Mouse (Mus musculus) embryonic facial prominence, embryonic 15.5 days (tissue): Measurements from ENCODE around the gene Wdr27. TPM values are rescaled to one million over a fixed set of nuclear protein-coding genes. Genes with fewer than 3 reads are reported as not detected.
"Not testable (repeated sequence)": the region's sequence is repeated elsewhere in the genome, so short reads cannot be mapped to it uniquely, and the experiment has no call there.

ENCODE experiments used
- ATAC-seq: fragments of 200-750 bp; cut with Nextera tagmentation; 2 replicates; pipeline ENCODE4 v1.8.0; 2017; ENCODE audit warnings: low read depth, moderate TSS enrichment; ENCODE audit not compliant: insufficient number of reproducible peaks, low FRiP score, low TSS enrichment
- H3K27ac ChIP-seq: fragments of 300-500 bp; sonication (generic); replicated peaks from 2 replicates; pipeline ENCODE4 v1.5.1; 2015; ENCODE audit warnings: mild to moderate bottlenecking, inconsistent platforms
- H3K27me3 ChIP-seq: fragments of 300-500 bp; sonication (generic); 2 replicates; pipeline ENCODE4 v1.6.1; 2015; ENCODE audit warnings: inconsistent platforms
- H3K36me3 ChIP-seq: fragments of 300-500 bp; sonication (generic); 2 replicates; pipeline ENCODE4 v1.6.1; 2015; ENCODE audit warnings: mild to moderate bottlenecking, inconsistent platforms
- H3K4me1 ChIP-seq: fragments of 300-500 bp; sonication (generic); 2 replicates; pipeline ENCODE4 v1.6.1; 2015; ENCODE audit warnings: inconsistent platforms
- H3K4me2 ChIP-seq: fragments of 300-500 bp; sonication (generic); replicated peaks from 2 replicates; pipeline ENCODE4 v1.6.1; 2015; ENCODE audit warnings: mild to moderate bottlenecking, inconsistent platforms
- H3K4me3 ChIP-seq: fragments of 300-500 bp; sonication (generic); replicated peaks from 2 replicates; pipeline ENCODE4 v1.5.1; 2015; ENCODE audit warnings: mild to moderate bottlenecking, inconsistent platforms
- H3K9ac ChIP-seq: fragments of 300-500 bp; sonication (generic); 2 replicates; pipeline ENCODE4 v1.6.1; 2015; ENCODE audit warnings: inconsistent platforms
- H3K9me3 ChIP-seq: fragments of 300-500 bp; sonication (generic); replicated peaks from 2 replicates; pipeline ENCODE4 v1.6.1; 2016; ENCODE audit warnings: inconsistent platforms
- WGBS: fragments of 180-500 bp; shearing (Covaris S2); methylation state at CpG from one replicate; pipeline ENCODE4 v1.1.7; 2015; 5-methylcytosine and 5-hydroxymethylcytosine counted together
- polyA plus RNA-seq: library from polyadenylated mRNA; unstranded; fragments of >200 nt; fragmentation: Nextera tagmentation; extraction: Ambion mirVana; gene quantifications from 2 replicates; pipeline ENCODE4 v1.2.1, GENCODE M21; 2015

The Wdr27 gene
- polyA plus RNA-seq, 1 experiment from 2014 or later, result 13.1 TPM

DNA sequence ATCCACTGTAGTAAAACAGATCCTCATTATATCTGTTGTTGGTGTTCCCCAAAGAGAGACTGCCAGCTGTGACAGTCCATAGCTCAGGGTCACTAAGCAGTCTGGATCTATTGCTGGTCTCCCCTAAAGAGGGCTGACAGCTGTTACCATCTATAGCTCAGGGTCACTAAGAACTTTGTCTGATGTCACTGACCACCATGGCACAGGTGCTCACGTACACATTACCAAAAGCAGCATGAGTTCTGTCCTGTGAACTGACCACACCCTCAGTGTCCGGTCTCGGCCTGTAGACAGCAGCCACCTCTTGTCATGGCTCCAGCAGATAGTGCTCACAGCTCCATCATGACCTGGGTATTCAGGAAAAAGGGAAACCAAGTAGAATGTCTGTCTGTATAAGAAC is 39.7 kb downstream of the Wdr27 start:
- 80% methylated on average over 3 of the region's 3 CpGs for WGBS
- Histone ChIP-seq H3K4me3 (no peak overlapping the region), H3K27me3 (no peaks in the 10 kb centered on the region), H3K27ac (no peak overlapping the region), H3K4me1 (no peaks in the 10 kb centered on the region), H3K9ac (no peak overlapping the region), H3K4me2 (no peak overlapping the region), H3K36me3 (no peaks in the 10 kb centered on the region), H3K9me3 (no peaks in the 10 kb centered on the region)
- no peak for ATAC-seq

- H3K36me3 ChIP-seq, result no peaks in the 10 kb centered on the region
- WGBS, result 74% methylated on average over 1 of the region's 1 CpGs
Measured at GRCm38 (mm10) chr17:14898972-14899371, 44.0 kb downstream of the Wdr27 start.

GRCm38 (mm10) chr17:14895058-14895457 is 47.9 kb downstream of the Wdr27 start:
- not testable (repeated sequence) for H3K27me3 ChIP-seq, H3K4me3 ChIP-seq, H3K9ac ChIP-seq, H3K4me1 ChIP-seq, H3K4me2 ChIP-seq, H3K36me3 ChIP-seq, ATAC-seq, H3K9me3 ChIP-seq, H3K27ac ChIP-seq

More at GRCm38 (mm10) chr17:14898972-14899371, 44.0 kb downstream of the Wdr27 start:
- Histone ChIP-seq H3K9ac (no peak overlapping the region), H3K27ac (no peak overlapping the region), H3K4me3 (no peak overlapping the region), H3K27me3 (no peaks in the 10 kb centered on the region), H3K9me3 (no peaks in the 10 kb centered on the region), H3K4me1 (no peaks in the 10 kb centered on the region), H3K4me2 (no peak overlapping the region)
- ATAC-seq, result no peak

DNA sequence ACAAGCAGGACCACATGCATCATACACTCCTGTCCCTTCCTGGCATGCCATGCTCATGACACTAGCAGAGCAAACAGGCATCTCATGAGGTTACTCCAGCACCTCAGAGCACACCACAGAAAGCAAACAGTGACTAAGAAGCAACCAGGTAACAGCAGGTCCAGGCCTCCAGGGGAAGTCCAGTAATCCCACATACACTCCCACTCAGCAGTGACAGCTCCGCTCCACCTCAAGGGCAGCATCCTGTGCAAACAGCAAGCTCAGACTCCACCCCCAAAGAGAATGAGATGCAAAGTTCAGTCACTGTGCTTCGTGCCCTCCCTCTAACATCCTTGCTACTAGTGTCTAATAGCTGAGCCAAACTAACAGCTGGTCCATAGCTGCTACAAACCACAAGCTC is 56.0 kb downstream of the Wdr27 start:
- H3K36me3 ChIP-seq, result no peaks in the 10 kb centered on the region
- no peak for ATAC-seq
- WGBS, result 49% methylated on average over 2 of the region's 2 CpGs
- H3K27ac ChIP-seq, result no peak overlapping the region
- no peak overlapping the region for H3K9ac ChIP-seq
- no peaks in the 10 kb centered on the region for H3K27me3 ChIP-seq
- no peaks in the 10 kb centered on the region for H3K9me3 ChIP-seq
- H3K4me2 ChIP-seq, result no peak overlapping the region
- H3K4me1 ChIP-seq, result no peaks in the 10 kb centered on the region
- no peak overlapping the region for H3K4me3 ChIP-seq

GRCm38 (mm10) chr17:14874656-14875204 is 68.2 kb downstream of the Wdr27 start:
- no peak overlapping the region for H3K27ac ChIP-seq
- ATAC-seq, result no peak
- H3K36me3 ChIP-seq, result no peaks in the 10 kb centered on the region
- no peaks in the 10 kb centered on the region for H3K4me1 ChIP-seq
- 67% methylated on average over 2 of the region's 2 CpGs for WGBS
- no peak overlapping the region for H3K4me2 ChIP-seq
- H3K4me3 ChIP-seq, result no peak overlapping the region
- H3K9me3 ChIP-seq, result no peaks in the 10 kb centered on the region
- H3K9ac ChIP-seq, result no peak overlapping the region
- no peaks in the 10 kb centered on the region for H3K27me3 ChIP-seq

GRCm38 (mm10) chr17:14860220-14860619 is 82.7 kb downstream of the Wdr27 start:
- no peak overlapping the region for H3K4me2 ChIP-seq
- H3K9ac ChIP-seq, result no peak overlapping the region
- no peak for ATAC-seq
- H3K27me3 ChIP-seq, result no peaks in the 10 kb centered on the region
- no peak overlapping the region for H3K27ac ChIP-seq
- no peaks in the 10 kb centered on the region for H3K9me3 ChIP-seq
- no peaks in the 10 kb centered on the region for H3K36me3 ChIP-seq
- H3K4me3 ChIP-seq, result no peak overlapping the region
- whole genome bisulfite sequencing, result 69% methylated on average over 1 of the region's 1 CpGs
- no peaks in the 10 kb centered on the region for H3K4me1 ChIP-seq

- no peaks in the 10 kb centered on the region for H3K9me3 ChIP-seq
- H3K27ac ChIP-seq, result no peak overlapping the region
- no peaks in the 10 kb centered on the region for H3K27me3 ChIP-seq
- no peak overlapping the region for H3K9ac ChIP-seq
- 66% methylated on average over 3 of the region's 3 CpGs for WGBS
- no peaks in the 10 kb centered on the region for H3K4me1 ChIP-seq
- ATAC-seq, result no peak
- H3K4me3 ChIP-seq, result no peak overlapping the region
- no peak overlapping the region for H3K4me2 ChIP-seq
- H3K36me3 ChIP-seq, result no peaks in the 10 kb centered on the region
Measured at GRCm38 (mm10) chr17:14847709-14848108, 95.2 kb downstream of the Wdr27 start.

- Histone ChIP-seq H3K27me3 (no peaks in the 10 kb centered on the region), H3K9ac (no peak overlapping the region), H3K4me1 (no peaks in the 10 kb centered on the region), H3K4me3 (no peak overlapping the region), H3K4me2 (no peak overlapping the region), H3K9me3 (no peaks in the 10 kb centered on the region), H3K27ac (no peak overlapping the region), H3K36me3 (no peaks in the 10 kb centered on the region)
- ATAC-seq, result no peak
- 55% methylated on average over 5 of the region's 5 CpGs for WGBS
Measured at GRCm38 (mm10) chr17:14846880-14847279, 96.1 kb downstream of the Wdr27 start.

DNA sequence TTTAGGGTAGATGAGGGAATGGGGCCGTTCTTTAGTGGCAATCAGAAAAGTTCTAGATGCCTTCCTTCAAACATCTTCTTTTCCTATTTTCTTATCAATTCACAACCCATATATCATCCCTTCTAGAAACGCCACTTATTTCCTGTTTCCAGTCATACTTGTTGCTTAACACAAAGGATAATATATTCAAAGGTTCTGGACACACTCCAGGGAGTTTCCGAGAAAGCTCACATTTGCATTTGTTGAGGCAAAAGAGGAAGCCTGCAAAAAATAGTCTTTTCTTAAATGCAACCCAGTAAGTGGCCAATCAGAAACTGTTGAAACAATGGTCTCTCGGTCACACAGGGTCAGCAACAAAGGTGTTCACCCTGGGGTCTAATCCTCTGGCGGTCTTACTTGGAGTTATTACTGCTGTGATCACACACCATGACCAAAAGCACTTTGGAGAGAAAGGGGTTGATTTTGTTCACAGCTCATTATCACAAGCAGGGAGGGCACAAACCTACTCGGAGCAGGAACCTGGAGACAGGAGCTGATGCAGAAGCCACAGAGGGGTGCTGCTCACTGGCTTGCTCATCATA is 116.2 kb downstream of the Wdr27 start:
- Histone ChIP-seq H3K4me3 (no peak overlapping the region), H3K27ac (no peak overlapping the region), H3K4me2 (no peak overlapping the region), H3K9me3 (no peaks in the 10 kb centered on the region), H3K36me3 (no peaks in the 10 kb centered on the region), H3K4me1 (no peaks in the 10 kb centered on the region), H3K9ac (no peak overlapping the region), H3K27me3 (no peaks in the 10 kb centered on the region)
- WGBS, result 62% methylated on average over 6 of the region's 6 CpGs
- ATAC-seq, result no peak

- H3K4me2 ChIP-seq, result no peak overlapping the region
- H3K27me3 ChIP-seq, result no peaks in the 10 kb centered on the region
- no peak overlapping the region for H3K9ac ChIP-seq
- 58% methylated on average over 5 of the region's 5 CpGs for WGBS
- H3K36me3 ChIP-seq, result no peaks in the 10 kb centered on the region
- no peak overlapping the region for H3K4me3 ChIP-seq
- no peaks in the 10 kb centered on the region for H3K4me1 ChIP-seq
- H3K9me3 ChIP-seq, result no peaks in the 10 kb centered on the region
- H3K27ac ChIP-seq, result no peak overlapping the region
- no peak for ATAC-seq
Measured at GRCm38 (mm10) chr17:14824938-14825337, 118.0 kb downstream of the Wdr27 start.

DNA sequence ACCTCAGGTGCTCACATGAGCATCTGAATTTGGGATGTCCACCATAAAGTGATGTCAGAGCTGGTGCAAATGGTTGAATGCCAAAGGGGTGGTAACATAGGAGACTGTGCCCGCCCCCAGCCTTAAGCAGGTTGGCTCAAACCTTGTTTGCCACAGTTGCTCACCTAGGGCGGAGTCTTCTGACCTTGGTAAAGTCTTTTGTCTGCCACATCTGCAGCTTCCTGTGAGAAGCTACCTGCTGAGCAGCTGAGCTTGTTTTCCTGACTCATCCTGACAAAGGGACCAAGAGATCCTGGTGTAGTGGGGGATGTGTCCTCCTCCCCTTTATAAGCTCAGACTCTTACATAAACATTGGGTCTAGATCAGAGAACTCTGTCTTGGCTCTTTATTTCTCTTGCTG is 125.0 kb downstream of the Wdr27 start:
- H3K4me3 ChIP-seq, result no peak overlapping the region

DNA sequence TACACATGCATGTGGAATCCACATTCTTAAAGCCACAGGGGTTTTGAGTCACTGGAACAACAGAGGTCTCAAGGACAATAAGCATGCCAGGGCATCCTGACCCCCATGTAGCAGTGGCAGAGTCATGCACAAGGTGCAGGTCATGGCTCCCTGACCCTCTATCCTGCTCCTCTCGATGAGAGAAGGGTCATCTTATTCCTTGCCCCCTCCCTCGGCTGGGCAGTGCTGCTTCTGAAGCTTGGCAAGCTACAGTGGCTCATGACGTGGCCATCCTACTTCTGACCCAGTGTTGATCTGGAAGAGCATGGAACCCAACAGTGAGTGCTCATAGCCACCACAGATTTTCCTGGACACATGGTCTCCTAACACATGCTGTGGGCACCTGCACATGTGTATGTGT is 126.9 kb downstream of the Wdr27 start:
- no peak for ATAC-seq
- Histone ChIP-seq H3K4me1 (no peaks in the 10 kb centered on the region), H3K4me3 (no peak overlapping the region), H3K9ac (no peak overlapping the region), H3K9me3 (no peaks in the 10 kb centered on the region), H3K36me3 (no peaks in the 10 kb centered on the region), H3K27ac (no peak overlapping the region), H3K4me2 (no peak overlapping the region), H3K27me3 (no peaks in the 10 kb centered on the region)
- 68% methylated on average over 3 of the region's 3 CpGs for WGBS

More for the DNA sequence above, 125.0 kb downstream of the Wdr27 start:
- no peaks in the 10 kb centered on the region for H3K27me3 ChIP-seq
- no peak overlapping the region for H3K9ac ChIP-seq
- no peak overlapping the region for H3K27ac ChIP-seq
- H3K4me2 ChIP-seq, result no peak overlapping the region
- no peaks in the 10 kb centered on the region for H3K36me3 ChIP-seq
- no peaks in the 10 kb centered on the region for H3K9me3 ChIP-seq
- no peak for ATAC-seq
- 74% methylated on average over 2 of the region's 2 CpGs for WGBS
- no peaks in the 10 kb centered on the region for H3K4me1 ChIP-seq
